Mouse (Mus musculus): ENCODE results near the gene Mthfd1. TPM values are rescaled to one million over a fixed set of nuclear protein-coding genes. Genes with fewer than 3 reads are reported as not detected.

Mthfd1 gene
- polyA plus RNA-seq, 1 experiment from 2014 or later: 101 TPM

DNA sequence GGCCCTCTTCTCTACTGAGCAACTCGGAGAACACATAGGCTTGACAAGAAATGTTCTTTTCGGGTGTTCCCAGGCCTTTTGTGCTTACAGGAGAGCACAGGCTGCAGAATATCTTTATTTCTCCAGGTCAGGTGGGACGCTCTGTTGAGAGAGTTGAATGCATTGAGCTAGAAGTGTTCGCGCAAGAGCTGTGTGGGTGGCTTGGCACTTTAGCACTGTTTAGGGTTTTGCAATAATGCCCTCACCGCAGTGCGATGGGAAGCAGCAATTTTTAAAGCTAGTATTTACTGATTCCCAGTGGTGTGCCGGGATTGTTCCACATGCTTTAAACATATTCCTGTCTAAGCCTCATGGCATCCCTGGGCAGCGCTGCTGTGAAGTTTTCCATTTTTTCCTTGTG, 56.1 kb downstream of the Mthfd1 start:
- H3K36me3 ChIP-seq (ENCODE audit: control insufficient read depth, insufficient read depth, low read length): peaks cover 45% of the 10 kb centered on the region
- H3K4me3 ChIP-seq (ENCODE audit: low read depth, low read length): no peak overlapping the region
- H3K27me3 ChIP-seq (replicated peaks; ENCODE audit: control insufficient read depth, insufficient read depth, low read length): no peaks in the 10 kb centered on the region
- no peak overlapping the region for H3K4me2 ChIP-seq (ENCODE audit: low read length)
- no peak overlapping the region for H3K27ac ChIP-seq (ENCODE audit: low read depth)
- H3K9me3 ChIP-seq (ENCODE audit: control insufficient read depth, low read length): no peaks in the 10 kb centered on the region
- WGBS: 92% methylated on average over 9 of the region's 9 CpGs
- ATAC-seq (replicated peaks; ENCODE audit: low FRiP score, low TSS enrichment, low read depth) (no peak), DNase-seq (ENCODE audit: low spot score) (no peak)
- H3K9ac ChIP-seq (ENCODE audit: low read length): no peak overlapping the region
- H3K4me1 ChIP-seq (replicated peaks; ENCODE audit: control insufficient read depth, insufficient read depth, low read length): peaks cover 19% of the 10 kb centered on the region

DNA sequence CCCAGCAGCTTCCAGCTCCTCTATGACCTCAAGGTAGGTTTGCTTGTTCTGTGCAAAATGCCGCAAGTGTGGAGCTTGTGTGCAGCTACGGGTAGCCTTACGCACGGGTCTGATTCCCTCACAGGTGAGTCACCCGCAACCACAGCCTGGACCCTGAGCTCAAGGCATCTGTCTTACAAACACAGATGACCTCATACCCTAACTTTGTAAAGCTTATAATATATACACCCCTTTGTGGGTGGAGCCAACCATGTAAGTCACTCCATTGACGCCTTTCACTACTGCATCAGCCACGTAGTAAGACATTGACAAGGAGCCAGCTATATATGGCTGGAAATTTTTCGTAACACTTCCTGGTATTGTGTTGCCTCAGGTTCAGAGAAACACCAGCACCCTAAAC, 56.9 kb downstream of the Mthfd1 start:
- Histone ChIP-seq H3K4me1 (replicated peaks; ENCODE audit: control insufficient read depth, insufficient read depth, low read length) (peaks cover 18% of the 10 kb centered on the region), H3K9me3 (ENCODE audit: control insufficient read depth, low read length) (no peaks in the 10 kb centered on the region), H3K27ac (ENCODE audit: low read depth) (no peak overlapping the region), H3K4me2 (ENCODE audit: low read length) (no peak overlapping the region), H3K36me3 (ENCODE audit: control insufficient read depth, insufficient read depth, low read length) (peaks cover 44% of the 10 kb centered on the region), H3K9ac (ENCODE audit: low read length) (no peak overlapping the region), H3K4me3 (ENCODE audit: low read depth, low read length) (no peak overlapping the region), H3K27me3 (replicated peaks; ENCODE audit: control insufficient read depth, insufficient read depth, low read length) (no peaks in the 10 kb centered on the region)
- DNase-seq (ENCODE audit: low spot score) (no peak), ATAC-seq (replicated peaks; ENCODE audit: low FRiP score, low TSS enrichment, low read depth) (peak; percentile 45)
- WGBS: 78% methylated on average over 8 of the region's 8 CpGs

DNA sequence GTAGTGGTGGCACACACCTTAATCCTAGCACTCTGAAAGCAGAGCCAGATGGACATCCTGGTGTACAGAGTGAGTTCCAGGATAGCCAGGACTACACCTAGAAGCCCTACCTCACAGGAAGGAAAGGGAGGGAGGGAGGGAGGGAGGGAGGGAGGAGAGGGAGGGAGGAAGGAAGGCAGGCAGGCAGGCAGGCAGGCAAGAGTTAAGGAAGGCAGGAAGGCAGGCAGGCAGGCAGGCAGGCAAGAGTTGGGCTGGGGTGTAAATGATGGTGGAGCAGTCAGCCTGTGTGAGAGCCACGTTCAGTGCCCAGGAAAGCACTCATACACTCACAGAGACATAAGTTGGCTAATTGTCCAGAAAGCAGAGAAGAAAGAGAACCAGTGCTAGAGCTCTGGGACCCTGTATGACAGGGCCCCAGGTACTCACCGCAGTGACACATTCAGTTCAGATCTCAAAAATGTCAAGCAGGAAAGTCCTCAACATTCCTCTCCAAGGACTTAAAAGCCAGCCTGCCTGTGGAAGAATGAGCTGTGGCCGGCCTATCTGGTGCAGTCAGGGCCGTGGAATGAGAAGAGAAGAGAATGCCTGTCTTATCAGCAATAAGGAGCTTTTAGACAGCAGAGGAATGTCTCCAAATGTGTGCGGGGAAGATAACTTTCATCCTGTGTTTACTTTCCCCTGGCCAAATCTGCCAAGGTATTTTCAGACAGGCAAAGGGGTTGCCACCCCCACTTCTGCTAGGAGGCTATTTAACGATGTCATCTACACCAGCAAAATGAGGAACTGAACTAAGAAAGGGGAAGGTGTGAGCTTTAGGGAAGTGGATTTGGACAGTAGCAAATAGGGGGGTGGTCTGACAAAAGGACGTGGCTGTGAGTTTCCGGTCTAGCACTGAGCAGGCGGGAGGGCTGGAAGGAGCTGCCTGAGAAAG, 63.4 kb downstream of the Mthfd1 start:
- Histone ChIP-seq H3K27me3 (replicated peaks; ENCODE audit: control insufficient read depth, insufficient read depth, low read length) (no peaks in the 10 kb centered on the region), H3K4me2 (ENCODE audit: low read length) (no peak overlapping the region), H3K9ac (ENCODE audit: low read length) (no peak overlapping the region), H3K36me3 (ENCODE audit: control insufficient read depth, insufficient read depth, low read length) (peaks cover 48% of the 10 kb centered on the region), H3K4me1 (replicated peaks; ENCODE audit: control insufficient read depth, insufficient read depth, low read length) (peaks cover 3% of the 10 kb centered on the region; the same call in 1 of the 2 replicates), H3K9me3 (ENCODE audit: control insufficient read depth, low read length) (no peaks in the 10 kb centered on the region), H3K27ac (ENCODE audit: low read depth) (peak overlapping the region; percentile 24), H3K4me3 (ENCODE audit: low read depth, low read length) (no peak overlapping the region)
- no peak for ATAC-seq (replicated peaks; ENCODE audit: low FRiP score, low TSS enrichment, low read depth)
- no peak for DNase-seq (ENCODE audit: low spot score)
- WGBS: 18% methylated on average over 9 of the region's 9 CpGs

DNA sequence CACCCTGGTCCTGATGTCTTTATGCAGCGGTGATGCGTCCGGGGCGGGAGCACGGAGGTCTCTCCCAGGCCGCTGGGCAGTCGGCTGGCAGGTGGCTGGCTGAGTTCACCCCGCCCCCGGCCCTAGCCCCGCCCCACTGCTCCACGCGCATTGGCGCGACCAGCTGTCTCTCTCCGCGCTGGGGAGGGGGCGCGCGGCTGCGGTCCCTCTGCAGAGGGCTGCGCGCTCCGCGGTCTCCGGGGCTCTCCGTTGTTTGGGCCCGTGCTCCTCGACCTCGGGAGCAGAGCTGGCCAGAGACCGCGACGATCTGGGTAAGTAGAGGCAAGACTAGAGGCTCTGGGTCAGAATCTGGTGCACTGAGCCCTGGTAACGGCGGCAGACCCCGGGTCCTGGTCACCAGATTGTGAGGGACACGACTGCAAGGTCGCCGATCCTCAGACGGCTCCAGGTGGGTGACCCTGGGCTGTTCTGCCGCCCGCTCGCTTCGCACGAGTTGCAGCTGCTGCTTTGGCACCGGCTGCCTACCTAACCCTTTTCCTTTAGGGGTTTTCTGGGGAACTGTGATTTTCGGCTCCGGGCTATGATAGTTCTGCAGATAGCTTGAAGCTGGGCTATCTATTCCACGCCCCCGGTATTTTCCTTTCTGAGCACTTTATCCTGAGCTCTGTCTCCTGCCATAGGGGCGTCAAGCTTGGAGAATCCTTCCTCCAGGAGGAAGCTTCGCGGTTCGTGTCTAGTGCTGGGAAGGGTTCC, 69.8 kb downstream of the Mthfd1 start, which contains the start of gene Akap5:
TSS of gene Akap5 (plus strand) at position 213 of the 753 bp plus-strand sequence.
- H3K27me3 ChIP-seq (replicated peaks; ENCODE audit: control insufficient read depth, insufficient read depth, low read length): no peaks in the 10 kb centered on the region
- 2% methylated on average over 52 of the region's 53 CpGs for WGBS
- H3K4me2 ChIP-seq (ENCODE audit: low read length): peak within 1 kb of the TSS; percentile 91
- H3K4me1 ChIP-seq (replicated peaks; ENCODE audit: control insufficient read depth, insufficient read depth, low read length): no peaks in the 10 kb centered on the region; the same call in 1 of the 2 replicates
- DNase-seq (ENCODE audit: low spot score) (peak; percentile 83), ATAC-seq (replicated peaks; ENCODE audit: low FRiP score, low TSS enrichment, low read depth) (peak; percentile 93)
- peak within 1 kb of the TSS; percentile 50 for H3K9ac ChIP-seq (ENCODE audit: low read length)
- peaks cover 12% of the 10 kb centered on the region for H3K36me3 ChIP-seq (ENCODE audit: control insufficient read depth, insufficient read depth, low read length)
- no peaks in the 10 kb centered on the region for H3K9me3 ChIP-seq (ENCODE audit: control insufficient read depth, low read length)
- no peak within 1 kb of the TSS for H3K27ac ChIP-seq (ENCODE audit: low read depth)
- peak within 1 kb of the TSS; percentile 53 for H3K4me3 ChIP-seq (ENCODE audit: low read depth, low read length)

DNA sequence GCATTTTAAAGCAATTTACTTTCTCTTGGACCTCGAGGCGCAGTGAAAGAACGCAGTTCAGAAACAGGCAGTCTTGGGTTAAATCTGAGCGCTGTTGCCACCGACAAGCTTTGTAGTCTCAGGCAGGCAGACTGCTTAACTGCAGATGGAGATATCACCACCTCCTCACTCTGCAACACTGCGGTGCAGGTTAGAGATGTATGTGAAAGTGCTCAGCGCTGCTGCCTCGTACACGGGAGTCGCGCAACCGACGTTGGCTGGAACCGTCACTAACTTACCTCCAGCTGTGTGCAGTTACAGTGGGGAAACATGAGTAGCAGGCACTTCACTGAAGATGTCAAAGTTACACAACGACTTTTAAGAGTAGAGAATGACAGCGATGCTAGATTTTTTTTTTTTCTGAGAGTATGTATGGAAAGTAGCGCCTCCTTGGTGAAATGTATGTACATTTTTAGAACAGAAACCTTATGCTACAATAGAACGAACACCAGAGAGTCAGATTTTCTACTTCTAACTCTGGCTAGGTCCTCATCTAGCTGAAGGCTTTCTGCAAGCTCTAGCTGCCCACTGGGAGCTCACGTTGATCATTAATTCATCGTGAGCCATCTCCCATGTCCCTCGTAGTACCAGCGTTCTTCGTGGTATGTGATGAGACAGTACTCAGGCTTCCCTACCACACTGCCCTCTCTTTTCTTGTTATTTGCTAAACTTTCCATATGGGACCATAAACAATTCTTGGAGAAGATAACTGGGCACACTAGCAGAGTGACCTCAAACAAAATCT, 71.5 kb downstream of the Mthfd1 start:
- WGBS: 92% methylated on average over 23 of the region's 23 CpGs
- Histone ChIP-seq H3K4me2 (ENCODE audit: low read length) (no peak overlapping the region), H3K27ac (ENCODE audit: low read depth) (no peak overlapping the region), H3K27me3 (replicated peaks; ENCODE audit: control insufficient read depth, insufficient read depth, low read length) (no peaks in the 10 kb centered on the region), H3K4me1 (replicated peaks; ENCODE audit: control insufficient read depth, insufficient read depth, low read length) (no peaks in the 10 kb centered on the region; the same call in 1 of the 2 replicates), H3K36me3 (ENCODE audit: control insufficient read depth, insufficient read depth, low read length) (no peaks in the 10 kb centered on the region), H3K4me3 (ENCODE audit: low read depth, low read length) (no peak overlapping the region), H3K9ac (ENCODE audit: low read length) (no peak overlapping the region), H3K9me3 (ENCODE audit: control insufficient read depth, low read length) (no peaks in the 10 kb centered on the region)
- DNase-seq (ENCODE audit: low spot score): no peak
- ATAC-seq (replicated peaks; ENCODE audit: low FRiP score, low TSS enrichment, low read depth): no peak

DNA sequence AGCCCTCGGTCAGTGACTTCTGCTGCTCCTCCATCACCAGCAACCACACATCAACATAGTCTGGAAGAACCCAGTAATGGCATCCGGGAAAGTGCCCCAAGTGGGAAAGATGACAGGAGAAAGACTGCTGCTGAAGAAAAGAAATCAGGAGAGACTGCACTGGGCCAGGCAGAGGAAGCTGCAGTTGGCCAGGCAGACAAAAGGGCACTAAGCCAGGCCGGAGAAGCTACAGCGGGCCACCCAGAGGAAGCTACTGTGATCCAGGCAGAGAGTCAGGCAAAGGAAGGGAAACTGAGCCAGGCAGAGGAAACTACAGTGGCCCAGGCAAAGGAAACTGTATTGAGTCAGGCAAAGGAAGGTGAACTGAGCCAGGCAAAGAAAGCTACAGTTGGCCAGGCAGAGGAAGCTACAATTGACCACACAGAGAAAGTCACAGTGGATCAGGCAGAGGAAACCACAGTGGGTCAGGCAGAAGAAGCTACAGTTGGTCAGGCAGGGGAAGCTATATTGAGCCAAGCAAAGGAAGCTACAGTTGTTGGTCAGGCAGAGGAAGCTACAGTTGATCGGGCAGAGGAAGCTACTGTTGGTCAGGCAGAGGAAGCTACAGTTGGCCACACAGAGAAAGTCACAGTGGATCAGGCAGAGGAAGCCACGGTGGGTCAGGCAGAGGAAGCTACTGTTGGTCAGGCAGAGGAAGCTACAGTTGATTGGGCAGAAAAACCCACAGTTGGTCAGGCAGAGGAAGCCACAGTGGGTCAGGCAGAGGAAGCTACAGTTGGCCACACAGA, 73.7 kb downstream of the Mthfd1 start:
- ATAC-seq (replicated peaks; ENCODE audit: low FRiP score, low TSS enrichment, low read depth): no peak
- Histone ChIP-seq H3K4me1 (replicated peaks; ENCODE audit: control insufficient read depth, insufficient read depth, low read length) (no peaks in the 10 kb centered on the region; the same call in 1 of the 2 replicates), H3K27ac (ENCODE audit: low read depth) (no peak overlapping the region), H3K9me3 (ENCODE audit: control insufficient read depth, low read length) (no peaks in the 10 kb centered on the region), H3K27me3 (replicated peaks; ENCODE audit: control insufficient read depth, insufficient read depth, low read length) (no peaks in the 10 kb centered on the region), H3K4me3 (ENCODE audit: low read depth, low read length) (no peak overlapping the region), H3K36me3 (ENCODE audit: control insufficient read depth, insufficient read depth, low read length) (no peaks in the 10 kb centered on the region), H3K9ac (ENCODE audit: low read length) (no peak overlapping the region), H3K4me2 (ENCODE audit: low read length) (no peak overlapping the region)
- WGBS: 88% methylated on average over 6 of the region's 6 CpGs
- DNase-seq (ENCODE audit: low spot score): no peak

DNA sequence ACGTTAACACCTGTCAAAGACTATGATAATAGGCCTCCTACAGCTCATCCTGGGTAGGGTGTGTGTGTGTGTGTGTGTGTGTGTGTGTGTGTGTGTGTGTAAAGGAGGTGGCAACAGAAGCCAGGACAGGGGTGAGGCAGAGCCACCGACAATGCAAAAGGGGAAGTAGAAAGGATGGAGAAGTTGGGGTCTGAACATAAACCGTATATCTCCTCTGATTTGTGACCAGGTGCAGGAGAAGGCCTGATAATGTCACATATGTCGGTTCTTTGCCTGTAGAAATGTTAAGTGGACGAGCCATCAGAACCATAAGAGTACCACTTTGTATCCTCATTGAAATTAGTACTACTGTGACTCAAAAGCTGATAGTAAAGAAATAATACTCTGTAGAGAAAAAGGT, 78.6 kb downstream of the Mthfd1 start:
- Histone ChIP-seq H3K4me3 (ENCODE audit: low read depth, low read length) (no peak overlapping the region), H3K9me3 (ENCODE audit: control insufficient read depth, low read length) (no peaks in the 10 kb centered on the region), H3K4me2 (ENCODE audit: low read length) (no peak overlapping the region), H3K9ac (ENCODE audit: low read length) (no peak overlapping the region), H3K4me1 (replicated peaks; ENCODE audit: control insufficient read depth, insufficient read depth, low read length) (no peaks in the 10 kb centered on the region), H3K27me3 (replicated peaks; ENCODE audit: control insufficient read depth, insufficient read depth, low read length) (no peaks in the 10 kb centered on the region), H3K27ac (ENCODE audit: low read depth) (no peak overlapping the region), H3K36me3 (ENCODE audit: control insufficient read depth, insufficient read depth, low read length) (no peaks in the 10 kb centered on the region)
- 88% methylated on average over 5 of the region's 5 CpGs for WGBS
- ATAC-seq (replicated peaks; ENCODE audit: low FRiP score, low TSS enrichment, low read depth) (no peak), DNase-seq (ENCODE audit: low spot score) (no peak)

Data from intestine, embryonic 14.5 days (tissue).